Mouse (Mus musculus) MEL (cell line): ENCODE results near the gene Vmn1r45. TPM values are rescaled to one million over a fixed set of nuclear protein-coding genes. Genes with fewer than 3 reads are reported as not detected.

Source experiments
- DNase-seq: peaks from one replicate; pipeline ENCODE4 v3.0.0; 2011; ENCODE audit warnings: low read depth, low spot score
- H3K27ac ChIP-seq: 2 replicates; pipeline ENCODE4 v1.5.1; 2012; ENCODE audit warnings: low read depth, mild to moderate bottlenecking, control low read depth, low read length, moderate library complexity; ENCODE audit not compliant: control insufficient read depth
- H3K27me3 ChIP-seq, 2 experiments: fragments of 150-350 bp in 1 of 2; sonication (generic) in 1 of 2; 2 replicates each; pipeline ENCODE4 v1.6.1; 2012; ENCODE audit warnings: low read length in 2 of 2, mild to moderate bottlenecking in 2 of 2, improper control_type of control experiment in 1 of 2, moderate library complexity in 1 of 2; ENCODE audit not compliant: insufficient read depth in 2 of 2, control insufficient read depth in 1 of 2
- H3K36me3 ChIP-seq, 2 experiments: 2 replicates each; pipeline ENCODE4 v1.6.1; 2012 to 2014; ENCODE audit warnings: low read length in 2 of 2, improper control_type of control experiment in 1 of 2, inconsistent platforms in 1 of 2, mild to moderate bottlenecking in 1 of 2; ENCODE audit not compliant: insufficient read depth in 2 of 2, control insufficient read depth in 1 of 2
- H3K4me1 ChIP-seq, 2 experiments: fragments of 150-350 bp in 1 of 2; sonication (generic) in 1 of 2; 2 replicates each; pipeline ENCODE4 v1.6.1; 2012; ENCODE audit warnings: low read length in 2 of 2, improper control_type of control experiment in 1 of 2, mild to moderate bottlenecking in 1 of 2; ENCODE audit not compliant: insufficient read depth in 2 of 2, control insufficient read depth in 1 of 2
- H3K4me3 ChIP-seq, 2 experiments: fragments of 150-350 bp in 1 of 2; sonication (generic) in 1 of 2; 2 replicates each; pipeline ENCODE4 v1.5.1; 2012; ENCODE audit warnings: low read depth in 2 of 2, low read length in 2 of 2, mild to moderate bottlenecking in 2 of 2, moderate library complexity in 2 of 2, control low read depth in 1 of 2, improper control_type of control experiment in 1 of 2; ENCODE audit not compliant: control insufficient read depth in 1 of 2, insufficient read depth in 1 of 2
- H3K79me2 ChIP-seq: 2 replicates; pipeline ENCODE4 v1.6.1; 2012; ENCODE audit warnings: mild to moderate bottlenecking, low read length, moderate library complexity; ENCODE audit not compliant: control insufficient read depth, poor library complexity, insufficient read depth
- H3K9ac ChIP-seq: 2 replicates; pipeline ENCODE4 v1.6.1; 2012; ENCODE audit warnings: low read depth, mild to moderate bottlenecking, control low read depth, low read length, moderate library complexity; ENCODE audit not compliant: control insufficient read depth, poor library complexity, severe bottlenecking
- H3K9me3 ChIP-seq: fragments of 150-350 bp; sonication (generic); replicated peaks from 2 replicates; pipeline ENCODE4 v1.6.1; 2012; ENCODE audit warnings: mild to moderate bottlenecking, low read length, improper control_type of control experiment, moderate library complexity; ENCODE audit not compliant: insufficient read depth
- BHLHE40 ChIP-seq: IDR thresholded peaks from 2 replicates; pipeline ENCODE4 v1.6.1; 2012; ENCODE audit warnings: low read depth, mild to moderate bottlenecking, inconsistent platforms, low read length, improper control_type of control experiment, borderline replicate concordance
- CHD1 ChIP-seq: IDR thresholded peaks from 2 replicates; pipeline ENCODE4 v1.6.1; 2012; ENCODE audit warnings: low read depth, mild to moderate bottlenecking, inconsistent platforms, low read length, improper control_type of control experiment
- CTCF ChIP-seq, 3 experiments: IDR thresholded peaks in 2 of 3; conservative IDR thresholded peaks in 1 of 3; 2 replicates each; pipeline ENCODE4 v1.5.1; 2011 to 2012; ENCODE audit warnings: low read length in 3 of 3, low read depth in 2 of 3, mild to moderate bottlenecking in 2 of 3, improper control_type of control experiment in 1 of 3, inconsistent platforms in 1 of 3, mixed read lengths in 1 of 3, moderate library complexity in 1 of 3; ENCODE audit not compliant: control insufficient read depth in 1 of 3, insufficient read depth in 1 of 3, poor library complexity in 1 of 3, severe bottlenecking in 1 of 3
- ELF1 ChIP-seq: IDR thresholded peaks from 2 replicates; pipeline ENCODE4 v1.6.1; 2014; ENCODE audit warnings: low read depth, mild to moderate bottlenecking, inconsistent platforms, low read length, improper control_type of control experiment, moderate library complexity
- EP300 ChIP-seq, 2 experiments: IDR thresholded peaks; 2 replicates each; pipeline ENCODE4 v1.6.1; 2011; ENCODE audit warnings: improper control_type of control experiment in 2 of 2, low read length in 2 of 2, low read depth in 1 of 2, mild to moderate bottlenecking in 1 of 2
- ETS1 ChIP-seq: IDR thresholded peaks from 2 replicates; pipeline ENCODE4 v1.6.1; 2012; ENCODE audit warnings: low read depth, mild to moderate bottlenecking, inconsistent platforms, low read length, improper control_type of control experiment, moderate library complexity
- GABPA ChIP-seq: IDR thresholded peaks from 2 replicates; pipeline ENCODE4 v1.6.1; 2012; ENCODE audit warnings: low read depth, mild to moderate bottlenecking, inconsistent platforms, low read length, improper control_type of control experiment, moderate library complexity
- HCFC1 ChIP-seq: IDR thresholded peaks from 2 replicates; pipeline ENCODE4 v1.6.1; 2012; ENCODE audit warnings: low read depth, mild to moderate bottlenecking, inconsistent platforms, low read length, improper control_type of control experiment, moderate library complexity
- JUND ChIP-seq: IDR thresholded peaks from 2 replicates; pipeline ENCODE4 v1.6.1; 2011; ENCODE audit warnings: low read depth, mild to moderate bottlenecking, improper control_type of control experiment, low read length
- MAX ChIP-seq: IDR thresholded peaks from 2 replicates; pipeline ENCODE4 v1.6.1; 2011; ENCODE audit warnings: low read length, improper control_type of control experiment
- MEF2A ChIP-seq: IDR thresholded peaks from 2 replicates; pipeline ENCODE4 v1.6.1; 2014; ENCODE audit warnings: low read depth, mild to moderate bottlenecking, inconsistent platforms, low read length, improper control_type of control experiment; ENCODE audit not compliant: poor library complexity, insufficient replicate concordance, severe bottlenecking; ENCODE audit errors: extremely low read depth
- MXI1 ChIP-seq: IDR thresholded peaks from 2 replicates; pipeline ENCODE4 v1.6.1; 2011; ENCODE audit warnings: mild to moderate bottlenecking, low read depth, low read length, improper control_type of control experiment
- MYC ChIP-seq: IDR thresholded peaks from 2 replicates; pipeline ENCODE4 v1.6.1; 2011; ENCODE audit warnings: low read depth, mild to moderate bottlenecking, low read length, improper control_type of control experiment, moderate library complexity
- NELFE ChIP-seq: IDR thresholded peaks from 2 replicates; pipeline ENCODE4 v1.6.1; 2011; ENCODE audit warnings: low read depth, low read length, improper control_type of control experiment
- POLR2A ChIP-seq, 2 experiments: IDR thresholded peaks; 2 replicates each; pipeline ENCODE4 v1.6.1; 2011 to 2012; ENCODE audit warnings: low read length in 2 of 2, mild to moderate bottlenecking in 2 of 2, control low read depth in 1 of 2, improper control_type of control experiment in 1 of 2, low read depth in 1 of 2, moderate library complexity in 1 of 2; ENCODE audit not compliant: control insufficient read depth in 1 of 2, insufficient read depth in 1 of 2, poor library complexity in 1 of 2
- POLR2AphosphoS2 ChIP-seq: IDR thresholded peaks from 2 replicates; pipeline ENCODE4 v1.6.1; 2011; ENCODE audit warnings: low read length, improper control_type of control experiment
- TAL1 ChIP-seq: IDR thresholded peaks from 2 replicates; pipeline ENCODE4 v1.6.1; 2012; ENCODE audit warnings: mild to moderate bottlenecking, inconsistent platforms, low read length, moderate library complexity, mixed read lengths
- TCF12 ChIP-seq: IDR thresholded peaks from 2 replicates; pipeline ENCODE4 v1.6.1; 2014; ENCODE audit warnings: low read depth, mild to moderate bottlenecking, inconsistent platforms, low read length, improper control_type of control experiment, moderate library complexity
- USF1 ChIP-seq: IDR thresholded peaks from 2 replicates; pipeline ENCODE4 v1.6.1; 2014; ENCODE audit warnings: low read depth, mild to moderate bottlenecking, inconsistent platforms, low read length, improper control_type of control experiment, moderate library complexity
- USF2 ChIP-seq, 2 experiments: IDR thresholded peaks; 2 replicates each; pipeline ENCODE4 v1.6.1; 2011 to 2012; ENCODE audit warnings: improper control_type of control experiment in 2 of 2, low read length in 2 of 2, borderline replicate concordance in 1 of 2, inconsistent platforms in 1 of 2, low read depth in 1 of 2, mild to moderate bottlenecking in 1 of 2; ENCODE audit not compliant: insufficient read depth in 1 of 2
- ZC3H11A ChIP-seq: IDR thresholded peaks from 2 replicates; pipeline ENCODE4 v1.6.1; 2012; ENCODE audit warnings: low read depth, mild to moderate bottlenecking, inconsistent platforms, low read length, improper control_type of control experiment
- ZMIZ1 ChIP-seq: IDR thresholded peaks from 2 replicates; pipeline ENCODE4 v1.6.1; 2012; ENCODE audit warnings: low read depth, mild to moderate bottlenecking, inconsistent platforms, low read length, improper control_type of control experiment, moderate library complexity
- polyA plus RNA-seq, 2 experiments: library from polyadenylated mRNA; stranded (reverse) in 1 of 2; unstranded in 1 of 2; fragments of >175 nt in 1 of 2; fragments of >200 nt in 1 of 2; gene quantifications; 2 replicates each; pipeline versions ENCODE4 v1.2.1 to v1.2.4; 2012; ENCODE audit warnings: low replicate concordance in 2 of 2, low read depth in 1 of 2; ENCODE audit not compliant: insufficient read length in 2 of 2, insufficient read depth in 1 of 2, missing spikeins in 1 of 2
- total RNA-seq: library from RNA; depleted of rRNA; stranded (reverse); fragments of 300-350 nt; gene quantifications from 2 replicates; pipeline ENCODE4 v1.2.3, GENCODE M21; 2012

The Vmn1r45 gene
- total and polyA plus RNA-seq, 3 experiments, result not detected

- H3K27ac ChIP-seq, result no peak overlapping the region
- H3K4me1 ChIP-seq, result no peaks in the 10 kb centered on the region
- H3K9ac ChIP-seq, result no peak overlapping the region
- H3K9me3 ChIP-seq, result no peaks in the 10 kb centered on the region
- no peaks in the 10 kb centered on the region for H3K36me3 ChIP-seq
- H3K79me2 ChIP-seq, result no peaks in the 10 kb centered on the region
- H3K4me3 ChIP-seq, result no peak overlapping the region
- H3K27me3 ChIP-seq, result no peaks in the 10 kb centered on the region
- DNase-seq, result no peak
- TF ChIP-seq ZMIZ1, result no peak
- TF ChIP-seq JUND, result no peak
- TF ChIP-seq MXI1, result no peak
- no peak for TF ChIP-seq ETS1
- no peak for TF ChIP-seq ELF1
- TF ChIP-seq TCF12, result no peak
- TF ChIP-seq CTCF (IDR thresholded peaks at IDR 0.05 in 2 of 3, conservative IDR thresholded peaks at IDR 0.05 in 1 of 3; ENCODE audit: control insufficient read depth in 1 of 3, insufficient read depth in 1 of 3, low read depth in 2 of 3, low read length in 3 of 3, poor library complexity in 1 of 3, severe bottlenecking in 1 of 3), result no peak
- TF ChIP-seq NELFE, result no peak
- TF ChIP-seq GABPA, result no peak
- no peak for TF ChIP-seq MAX
- TF ChIP-seq EP300 (IDR thresholded peaks at IDR 0.05; ENCODE audit: low read depth in 1 of 2, low read length in 2 of 2), result no peak
Measured at GRCm38 (mm10) chr6:89940926-89941325, 528 bp upstream of the Vmn1r45 start.

DNA sequence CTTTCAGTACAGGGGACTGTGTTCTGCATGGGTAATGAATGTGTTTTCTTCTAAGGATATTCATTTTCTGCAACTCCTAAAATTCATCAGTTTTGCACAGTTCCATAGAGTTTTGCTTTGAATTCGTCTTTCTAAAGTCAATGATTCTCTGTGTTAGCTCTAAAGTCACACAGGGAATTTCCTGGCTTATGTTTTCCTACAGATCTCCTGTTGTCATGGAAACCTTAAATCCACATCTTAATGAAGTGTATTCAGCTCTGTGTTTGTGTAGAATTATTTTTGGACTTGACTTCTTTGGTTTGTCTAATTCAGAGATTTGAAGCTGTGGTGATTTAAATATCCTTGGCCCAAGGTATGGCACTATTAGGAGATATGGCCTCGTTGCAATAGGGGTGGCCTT, 56.6 kb downstream of the Vmn1r45 start:
- Histone ChIP-seq H3K27me3 (no peaks in the 10 kb centered on the region), H3K9ac (no peak overlapping the region), H3K27ac (no peak overlapping the region), H3K79me2 (no peaks in the 10 kb centered on the region), H3K36me3 (no peaks in the 10 kb centered on the region), H3K9me3 (no peaks in the 10 kb centered on the region), H3K4me3 (no peak overlapping the region), H3K4me1 (no peaks in the 10 kb centered on the region)
- TF ChIP-seq POLR2A (IDR thresholded peaks at IDR 0.05; ENCODE audit: control insufficient read depth in 1 of 2, insufficient read depth in 1 of 2, low read depth in 1 of 2, low read length in 2 of 2, poor library complexity in 1 of 2) (no peak), CHD1 (no peak), POLR2AphosphoS2 (no peak), MYC (no peak), USF2 (IDR thresholded peaks at IDR 0.05; ENCODE audit: borderline replicate concordance in 1 of 2, insufficient read depth in 1 of 2, low read depth in 1 of 2, low read length in 2 of 2) (no peak), BHLHE40 (no peak), HCFC1 (no peak), MEF2A (no peak), MAX (no peak), USF1 (no peak), EP300 (IDR thresholded peaks at IDR 0.05; ENCODE audit: low read depth in 1 of 2, low read length in 2 of 2) (no peak), ZC3H11A (no peak), TAL1 (no peak)
- no peak for DNase-seq
